Mouse (Mus musculus) right cerebral cortex, adult 2 months (tissue): ENCODE results near the gene Sdccag8.

Experiments used
- DNase-seq, 2 experiments: peaks; one replicate each; pipeline ENCODE4 v3.0.0; 2021 to 2022; ENCODE audit warnings: low spot score in 2 of 2

The Sdccag8 gene

DNA sequence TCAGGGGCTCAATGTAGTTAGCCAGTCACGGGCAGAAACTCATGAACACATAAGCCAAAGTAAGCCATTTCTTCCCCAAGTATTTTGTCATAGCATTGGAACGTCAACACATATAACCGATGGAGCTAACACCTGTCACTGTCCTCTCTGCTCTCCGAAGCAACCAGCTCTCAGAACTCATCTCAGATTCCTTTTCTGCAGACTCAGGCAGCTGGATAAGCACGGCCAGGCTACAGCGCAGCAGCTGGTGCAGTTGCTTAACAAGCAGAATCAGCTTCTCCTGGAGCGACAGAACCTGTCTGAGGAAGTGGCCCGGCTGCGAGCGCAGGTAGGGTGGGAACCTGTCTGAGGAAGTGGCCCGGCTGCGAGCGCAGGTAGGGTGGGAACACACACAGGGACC lies 197.2 kb downstream of the Sdccag8 start:
- no peak for DNase-seq

DNA sequence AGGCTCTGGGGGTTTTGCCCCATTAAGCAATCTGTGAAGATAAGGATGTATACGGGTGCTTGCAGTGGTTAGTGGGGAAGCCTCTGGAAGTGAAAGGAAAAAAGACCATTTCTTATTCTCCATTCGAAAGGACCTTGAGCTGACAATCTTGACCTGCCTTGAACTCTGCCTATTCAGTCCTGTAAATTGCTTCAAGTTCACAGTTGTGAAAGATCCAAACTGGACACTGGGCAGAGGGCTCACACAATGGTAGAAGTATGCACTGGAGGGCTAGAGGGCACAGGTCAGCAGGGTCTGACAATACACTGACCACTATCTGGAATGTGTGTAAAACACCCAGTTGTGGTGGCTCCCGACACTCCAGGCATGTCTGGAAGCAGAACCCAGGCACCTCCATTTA lies 198.3 kb downstream of the Sdccag8 start:
- DNase-seq = no peak

DNA sequence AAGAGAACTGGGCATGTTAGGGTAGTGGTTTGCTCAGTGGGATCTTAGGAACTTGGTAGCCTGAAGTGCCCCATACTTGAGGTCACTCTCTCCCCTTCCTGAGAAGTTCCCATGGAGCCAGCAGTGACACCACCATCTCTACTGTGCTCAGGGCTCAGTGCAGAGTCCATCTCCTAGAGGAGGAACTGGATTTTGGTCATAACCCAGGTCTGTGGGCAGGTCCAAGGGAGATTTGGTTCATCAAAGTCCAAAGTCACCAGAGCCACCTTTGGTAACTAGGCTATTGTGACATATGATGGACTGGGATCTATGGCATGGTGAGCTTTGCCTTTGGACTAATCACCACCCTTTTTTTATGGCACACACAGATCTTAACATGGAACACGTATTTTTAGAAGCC lies 198.9 kb downstream of the Sdccag8 start:
- no peak for DNase-seq

DNA sequence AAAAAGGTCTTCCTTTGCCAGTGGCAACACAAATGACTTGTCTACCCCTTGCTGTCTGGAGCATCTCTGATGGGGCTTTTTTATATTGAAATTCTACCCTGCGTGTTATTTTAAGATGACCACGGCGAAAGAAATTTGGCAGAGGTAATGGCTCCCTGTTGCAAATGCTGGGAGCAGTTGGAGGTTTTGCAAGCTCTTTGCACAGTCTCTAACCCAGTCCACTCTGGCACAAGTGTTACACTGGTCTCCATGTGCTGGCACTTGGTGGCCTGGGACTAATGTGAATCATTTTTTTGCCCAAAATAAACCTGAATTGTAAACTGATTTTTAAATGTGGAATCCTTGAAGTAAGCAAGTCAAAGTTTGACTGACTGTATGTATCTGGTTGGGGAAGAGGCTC lies 199.3 kb downstream of the Sdccag8 start:
- no peak for DNase-seq

DNA sequence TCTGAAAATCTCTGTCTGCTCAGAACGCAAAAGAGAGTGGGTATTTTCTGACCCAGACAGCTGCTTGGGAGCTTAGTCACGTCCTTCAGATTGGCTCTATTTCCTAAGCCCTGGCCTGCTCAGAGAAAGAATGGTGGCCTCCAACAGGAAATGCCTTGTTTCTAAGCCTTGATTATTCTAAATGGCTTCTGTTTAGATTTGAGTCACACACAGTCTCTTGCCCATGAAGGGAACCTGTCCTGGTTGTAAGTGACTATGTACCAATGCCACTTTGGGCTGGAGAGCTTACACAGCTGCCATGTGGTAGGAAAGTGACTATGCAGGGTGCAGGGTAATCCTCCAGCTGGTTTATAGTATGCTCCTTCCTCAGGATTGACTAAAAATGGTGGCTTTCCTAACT lies 199.9 kb downstream of the Sdccag8 start:
- DNase-seq = no peak

DNA sequence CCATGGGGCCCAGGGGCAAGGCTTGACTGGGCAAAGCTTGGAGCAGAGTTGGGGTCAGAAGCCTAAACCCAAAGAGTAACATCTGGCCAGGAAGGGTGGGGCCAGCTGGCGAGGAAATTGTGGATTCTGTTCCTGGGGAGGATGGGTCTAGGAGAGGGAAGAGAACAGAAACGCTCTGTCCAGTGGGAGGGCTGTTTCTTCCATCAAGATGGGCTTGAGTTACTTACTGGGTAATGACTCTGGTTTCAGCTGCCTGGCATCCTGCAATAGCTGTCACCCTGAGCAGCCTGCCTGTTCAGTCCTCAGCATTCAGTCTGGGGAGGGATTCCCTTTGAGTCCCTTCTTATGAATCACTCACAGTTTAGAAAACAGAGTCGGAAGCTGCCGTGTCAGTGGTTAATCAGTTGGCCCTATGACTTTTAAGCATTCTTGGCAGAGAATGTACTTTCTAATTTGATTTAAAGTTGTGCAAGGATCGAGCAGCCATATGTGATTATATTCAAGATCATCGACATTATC lies 200.5 kb downstream of the Sdccag8 start:
- no peak for DNase-seq

DNA sequence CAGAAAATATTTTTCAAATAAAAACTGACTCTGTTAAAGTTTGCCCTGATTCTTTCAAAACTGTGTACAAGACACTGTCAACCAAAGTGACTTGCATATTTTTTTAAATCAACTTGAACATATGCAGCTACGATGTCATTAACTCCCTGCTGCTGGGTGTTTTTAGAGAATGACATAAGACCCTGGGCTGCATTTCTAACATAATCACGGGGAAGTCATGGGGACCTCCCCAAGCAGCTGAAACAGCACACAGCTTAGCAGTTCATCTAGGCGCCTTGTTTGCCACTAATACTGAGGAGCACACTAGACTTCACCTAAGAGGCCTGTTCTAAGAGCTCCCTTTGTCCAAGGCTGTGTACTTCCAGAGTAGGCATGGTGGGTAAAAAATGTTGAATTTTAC lies 201.5 kb downstream of the Sdccag8 start:
- no peak for DNase-seq

DNA sequence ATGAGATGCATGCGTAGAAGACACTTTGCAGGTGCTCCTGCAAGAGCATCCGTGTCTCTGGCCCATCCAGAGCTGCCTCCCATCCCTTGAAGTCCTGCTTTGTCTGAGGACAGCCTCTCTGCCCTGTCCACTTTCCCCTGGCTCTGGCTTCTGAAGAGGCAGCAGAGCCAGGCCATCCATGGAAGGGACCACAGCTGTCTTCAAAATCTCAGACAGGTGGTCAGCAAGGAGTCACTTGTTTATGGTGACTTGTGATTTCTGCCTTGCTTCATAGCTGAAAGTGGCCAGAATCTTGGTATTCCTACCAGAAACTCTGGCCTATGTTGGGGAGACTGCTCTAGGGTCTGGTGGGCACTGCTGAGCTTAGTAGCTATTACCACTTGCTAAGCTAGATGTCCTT lies 202.3 kb downstream of the Sdccag8 start:
- no peak for DNase-seq

DNA sequence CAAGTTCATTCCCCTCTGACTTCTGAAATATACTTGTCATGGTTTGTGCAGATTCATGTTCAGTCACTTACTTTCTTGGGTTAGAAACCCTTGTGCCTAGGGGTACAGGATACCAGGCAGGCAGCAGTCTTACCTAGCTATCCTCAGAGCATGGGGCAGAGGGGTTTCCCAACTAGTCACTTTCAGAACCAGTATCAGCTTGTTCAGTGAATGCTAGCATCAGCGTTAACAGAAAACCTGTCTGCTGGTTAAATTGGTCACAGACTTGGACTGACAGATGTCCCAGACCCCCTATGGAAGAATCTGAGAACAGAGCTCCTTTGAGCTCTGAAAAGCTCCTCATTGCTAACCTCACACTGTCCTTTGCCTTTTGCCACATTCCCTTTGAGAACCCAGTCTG lies 204.3 kb downstream of the Sdccag8 start:
- DNase-seq = no peak

DNA sequence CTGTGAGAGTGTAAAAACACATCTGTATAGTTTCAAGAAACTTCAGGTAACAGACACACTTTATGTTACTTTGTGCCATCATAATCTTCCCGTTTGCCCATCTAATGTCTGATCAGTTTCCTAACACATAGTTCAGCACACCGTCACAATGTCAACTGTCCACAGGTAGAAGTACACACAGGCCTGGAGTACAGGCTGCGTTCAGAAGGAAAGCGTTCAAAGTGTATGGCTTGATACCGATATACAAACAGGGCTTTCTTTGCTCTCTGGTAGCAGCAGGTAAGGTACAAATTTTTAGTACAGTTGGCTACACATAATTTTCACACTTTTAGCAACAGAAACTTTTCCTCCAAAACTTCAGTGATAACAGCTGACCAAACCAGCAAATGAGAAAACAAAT lies 205.2 kb downstream of the Sdccag8 start:
- no peak for DNase-seq

DNA sequence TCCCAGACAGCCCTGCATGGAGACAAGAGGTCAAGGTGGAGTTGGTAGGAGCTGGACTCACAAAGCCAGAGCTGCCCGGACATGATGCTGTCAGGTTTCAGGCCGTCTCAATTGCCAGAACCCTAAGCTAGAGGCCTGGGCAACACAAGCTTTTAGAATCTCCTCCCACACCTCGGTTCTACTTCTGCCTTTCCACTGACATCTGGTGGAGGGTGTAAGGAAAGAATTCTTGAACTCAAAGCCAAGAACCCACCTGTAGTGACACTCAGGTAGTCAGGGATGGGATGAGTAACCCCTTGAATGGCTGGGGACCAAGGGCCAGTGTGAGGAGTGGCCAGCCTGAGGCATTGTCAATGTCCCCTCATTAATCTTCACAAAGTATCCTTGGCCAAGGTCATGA lies 208.3 kb downstream of the Sdccag8 start:
- DNase-seq = no peak

DNA sequence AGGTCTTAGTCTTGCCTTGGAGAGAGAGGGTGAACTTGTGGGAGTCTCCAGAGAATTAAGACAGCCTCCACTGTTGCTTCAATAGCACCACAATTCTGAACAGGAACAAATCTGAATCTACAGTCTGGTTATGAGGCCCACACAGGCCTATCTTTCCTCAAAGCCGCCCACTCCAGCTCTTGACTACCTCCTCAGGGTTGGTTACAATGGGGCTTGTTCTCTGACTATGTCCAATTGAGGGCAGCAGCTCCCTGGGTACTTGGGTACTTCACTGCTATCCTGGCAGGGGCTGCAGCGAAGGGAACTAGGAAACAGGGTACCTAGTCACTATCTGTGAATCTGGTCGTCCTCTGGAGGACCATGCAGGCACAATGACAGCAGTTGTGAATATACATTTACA lies 213.2 kb downstream of the Sdccag8 start:
- DNase-seq = no peak

DNA sequence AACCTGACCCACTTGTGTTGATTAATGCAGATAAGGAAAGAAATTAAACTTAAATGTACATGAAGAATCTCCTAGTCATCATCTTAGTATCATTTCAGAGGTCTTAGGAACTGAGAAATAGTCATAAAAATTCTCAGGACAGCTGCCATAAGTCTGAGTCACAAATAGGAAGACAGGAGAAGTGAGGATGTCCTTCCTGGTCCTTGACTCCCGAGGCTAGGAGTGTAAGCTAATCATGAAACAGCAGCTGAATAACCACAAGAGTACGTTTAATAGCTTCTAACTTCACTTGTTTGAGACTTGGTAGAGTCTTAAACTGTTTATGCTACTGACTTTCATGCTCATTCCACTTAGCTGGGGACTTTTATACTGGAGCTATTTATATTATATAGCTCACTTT lies 214.6 kb downstream of the Sdccag8 start:
- DNase-seq = no peak

DNA sequence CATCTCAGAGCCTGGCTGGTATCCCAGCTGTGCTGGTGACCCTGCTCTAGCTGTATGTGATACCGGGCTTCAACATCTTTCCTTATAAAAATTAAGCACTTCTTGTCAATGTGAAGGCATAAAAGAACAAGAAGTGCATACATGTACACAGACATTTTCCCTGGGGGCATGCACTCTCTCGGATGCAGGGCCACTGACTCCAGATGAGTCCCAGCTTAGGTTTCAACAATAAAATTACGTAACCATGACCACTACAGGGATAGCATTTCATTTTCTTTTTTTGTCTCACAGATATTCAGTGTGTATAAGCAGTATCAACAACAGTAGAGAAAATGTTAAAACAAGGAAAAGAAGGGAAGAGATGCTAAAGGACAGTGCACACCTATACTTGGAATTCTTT lies 216.2 kb downstream of the Sdccag8 start:
- DNase-seq = peak in 1 of 2 experiments; percentile 2

DNA sequence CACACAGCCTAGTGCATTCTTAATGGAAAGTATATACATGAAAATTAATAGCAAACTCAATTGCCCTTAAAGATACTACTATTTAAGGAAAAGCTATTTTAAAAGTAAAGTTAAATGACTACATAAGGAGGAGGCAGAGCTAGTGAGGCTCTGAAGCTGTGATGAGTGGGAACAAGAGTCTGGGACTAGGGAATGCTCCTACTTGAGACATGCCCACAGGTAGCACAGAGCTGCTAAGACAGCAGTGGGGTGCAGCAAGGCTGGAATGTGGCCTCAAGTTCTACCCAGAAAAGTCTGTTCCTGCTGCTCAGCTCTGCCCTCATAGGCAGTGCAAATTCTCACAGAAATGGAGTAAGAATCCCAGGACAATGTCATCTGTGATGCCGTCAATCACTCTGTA lies 216.7 kb downstream of the Sdccag8 start:
- DNase-seq = peak; percentile 4 to 19

DNA sequence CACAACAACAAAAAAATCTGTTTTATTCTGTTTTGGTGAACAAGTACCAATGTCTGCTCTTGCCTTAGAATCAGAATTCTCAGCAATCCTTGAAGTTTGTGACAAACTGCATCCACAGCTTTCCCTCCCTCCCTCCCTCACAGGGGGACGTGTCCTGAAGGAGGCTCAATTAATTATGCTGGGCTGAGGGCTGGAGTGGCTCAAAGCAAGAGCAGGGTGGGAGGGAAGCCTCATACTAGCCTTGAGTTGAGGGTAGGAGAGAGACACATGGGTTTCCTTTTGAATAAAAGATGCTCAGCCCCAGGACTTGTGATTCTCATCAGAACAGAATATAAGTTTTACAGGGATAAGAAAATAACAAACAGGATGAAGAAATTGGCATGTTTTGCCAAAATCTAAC lies 217.8 kb downstream of the Sdccag8 start:
- DNase-seq = peak in 1 of 2 experiments; percentile 1

DNA sequence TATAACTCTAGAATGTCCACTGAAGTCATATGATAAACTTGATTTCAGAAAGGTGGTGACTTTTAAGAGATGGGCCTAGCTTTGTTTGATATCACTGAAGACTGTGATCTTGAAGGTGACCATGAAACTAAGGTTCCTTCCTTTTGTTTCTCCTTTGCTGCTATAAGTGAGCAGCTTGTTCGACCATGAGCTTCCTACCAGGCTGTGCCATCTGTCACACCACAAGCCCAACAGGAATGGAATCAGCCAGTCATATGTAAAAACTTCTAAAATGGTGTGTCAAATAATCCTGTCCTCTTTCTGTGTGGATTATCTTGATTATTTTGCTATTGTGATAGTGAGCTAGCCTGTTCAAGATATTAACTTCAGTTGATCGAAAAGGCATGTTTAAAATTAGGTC lies 221.0 kb downstream of the Sdccag8 start:
- peak in 1 of 2 experiments; percentile 1 for DNase-seq

DNA sequence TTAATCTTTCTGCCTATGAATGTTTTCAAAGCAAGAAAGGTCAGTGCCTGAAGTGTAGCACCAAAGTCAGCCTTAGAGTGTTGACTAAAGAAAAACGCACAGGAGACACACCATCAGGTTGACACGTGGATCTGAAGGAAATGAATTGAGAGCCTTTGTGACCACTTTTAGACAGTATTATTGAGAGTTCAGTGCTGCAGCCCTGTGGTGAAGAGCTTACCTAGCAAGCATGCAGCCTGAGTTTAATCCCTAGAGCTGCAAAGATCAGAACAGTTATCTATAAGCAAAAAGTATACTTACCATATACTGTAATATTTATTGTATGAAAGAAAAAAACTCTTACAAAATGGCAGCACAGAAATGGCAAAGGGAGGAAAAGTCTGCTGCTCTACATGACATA lies 223.9 kb downstream of the Sdccag8 start:
- DNase-seq = no peak

DNA sequence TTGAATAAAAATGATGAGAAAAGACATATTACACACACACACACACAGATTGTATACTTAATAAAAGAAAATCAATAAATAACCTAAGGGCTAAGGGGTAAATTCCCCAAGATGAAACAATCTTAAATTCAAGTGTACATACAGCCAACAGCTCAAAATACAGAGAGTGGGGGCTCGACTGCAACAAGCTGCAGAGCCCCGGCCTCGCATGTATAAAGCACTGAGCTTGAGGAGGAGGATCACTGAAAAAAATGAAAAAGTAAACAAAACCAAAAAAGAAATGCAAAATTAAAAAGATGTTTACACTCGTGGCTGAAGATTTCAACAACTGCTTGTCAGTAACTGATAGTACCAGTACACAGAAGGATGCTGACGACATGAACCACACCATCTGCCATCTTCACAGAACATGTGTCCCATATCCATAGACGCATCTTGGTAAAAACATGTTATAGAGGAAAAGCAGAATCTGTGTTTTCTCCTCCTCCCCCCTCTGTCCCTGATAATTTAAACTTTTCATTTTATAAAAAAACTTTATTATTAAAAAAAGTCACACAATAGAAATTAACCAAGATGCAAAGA lies 224.7 kb downstream of the Sdccag8 start:
- no peak for DNase-seq

DNA sequence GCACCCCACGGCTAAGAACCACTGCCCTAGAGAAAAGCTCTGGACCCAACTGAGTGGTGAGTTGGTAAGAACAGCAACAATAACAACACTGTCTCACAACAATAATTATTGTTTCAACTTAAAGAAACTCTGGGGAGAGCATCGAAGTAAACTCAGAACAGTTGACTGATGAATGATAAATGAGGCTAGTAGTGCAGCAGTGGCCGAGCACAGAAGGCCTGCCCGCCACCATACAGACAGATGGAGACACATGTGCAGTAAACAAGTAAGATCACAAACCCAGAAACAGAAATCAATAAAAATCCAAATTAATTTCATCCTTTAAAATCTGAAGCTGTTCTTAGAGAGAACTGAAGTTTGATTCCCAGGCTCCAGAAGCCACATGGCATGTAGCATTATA lies 225.6 kb downstream of the Sdccag8 start:
- DNase-seq = no peak

DNA sequence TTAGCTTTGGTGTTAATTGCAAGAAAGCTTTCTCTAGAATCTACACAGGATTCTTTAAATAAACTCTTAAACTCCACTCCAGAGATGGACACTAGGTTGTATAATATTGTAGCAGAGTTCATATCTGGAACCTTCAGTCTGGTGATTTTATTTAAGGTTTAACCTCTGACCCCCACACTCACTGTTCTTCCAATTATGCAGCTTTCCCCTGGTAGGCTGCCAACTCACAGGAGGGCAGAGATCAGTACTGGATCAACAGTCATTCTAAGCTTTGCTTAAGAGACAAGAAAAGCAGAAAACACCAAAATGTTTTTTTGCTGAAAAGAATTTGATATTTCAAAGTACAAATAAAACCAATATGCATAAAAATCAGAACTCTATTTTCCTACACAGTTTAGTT lies 231.4 kb downstream of the Sdccag8 start:
- DNase-seq = no peak

DNA sequence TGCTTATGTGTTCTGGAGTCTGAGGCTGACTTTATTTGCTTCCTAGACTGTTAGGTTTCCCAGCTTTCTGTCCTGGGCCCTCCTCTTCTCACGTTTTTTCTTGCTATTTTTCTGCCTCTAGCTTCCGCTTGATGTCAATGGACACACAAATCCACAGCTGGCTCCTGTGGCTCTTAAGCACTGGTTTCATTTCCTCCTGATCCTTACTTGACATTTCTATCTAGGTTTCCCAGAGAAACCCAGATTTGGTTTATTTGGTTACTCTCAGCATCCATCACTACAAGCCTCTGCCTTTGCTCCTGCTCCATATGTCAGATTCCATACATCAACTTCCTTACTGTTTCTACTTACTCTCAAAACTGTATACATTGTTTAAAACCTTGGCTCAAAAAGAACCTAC lies 232.5 kb downstream of the Sdccag8 start:
- no peak for DNase-seq

DNA sequence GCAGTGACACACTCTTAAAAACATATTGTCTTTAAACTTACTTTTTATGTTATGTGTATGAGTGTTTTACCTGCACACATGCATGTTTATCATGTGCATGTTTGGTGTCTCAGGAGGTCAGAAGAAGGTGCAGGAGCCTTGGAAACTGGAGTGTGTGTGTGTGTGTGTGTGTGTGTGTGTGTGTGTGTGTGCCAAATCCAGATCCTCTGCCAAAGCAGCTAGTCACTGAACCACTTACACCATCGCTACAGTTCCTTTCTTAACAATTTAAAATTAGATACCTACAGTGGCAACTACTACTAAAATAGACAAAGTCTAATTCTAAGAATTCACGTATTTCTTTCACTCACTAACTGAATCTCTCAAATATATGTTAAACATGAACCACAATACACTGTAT lies 234.3 kb downstream of the Sdccag8 start:
- DNase-seq = no peak

DNA sequence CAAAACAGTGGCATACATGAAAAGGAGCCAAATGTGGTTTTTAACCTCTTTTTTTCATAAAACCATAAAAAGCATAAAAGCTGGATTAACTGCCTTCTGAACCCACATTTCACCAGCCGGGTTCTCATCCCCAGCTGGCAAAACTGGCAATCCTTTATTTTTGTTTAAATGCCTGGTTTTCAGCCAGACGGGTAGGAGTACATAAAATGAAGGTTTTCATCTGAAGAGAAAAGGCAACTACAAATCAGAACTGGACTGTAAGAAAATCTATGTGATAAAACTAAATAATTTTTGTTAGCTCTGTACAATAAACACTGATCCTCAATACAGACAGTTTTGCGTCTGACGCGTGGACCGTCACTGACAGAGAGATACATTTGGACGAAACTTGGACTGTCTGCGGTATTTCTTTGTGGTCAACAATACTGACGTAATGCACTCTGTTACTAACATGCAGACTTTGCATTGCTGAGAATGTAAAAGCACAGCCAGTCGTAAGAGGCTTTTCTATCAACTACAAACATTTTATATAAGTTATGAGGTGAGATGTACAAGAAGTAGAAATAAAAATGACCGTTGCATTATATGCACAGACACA lies 237.0 kb downstream of the Sdccag8 start:
- DNase-seq = no peak
